Mouse (Mus musculus) liver, adult (tissue): ENCODE measurements around the gene Nipsnap1.

ENCODE experiments used
- GATA4 ChIP-seq: IDR thresholded peaks from 2 replicates; pipeline ENCODE4 v1.6.1; 2014; ENCODE audit warnings: mild to moderate bottlenecking, low read length; ENCODE audit not compliant: insufficient replicate concordance

Gene Nipsnap1

DNA sequence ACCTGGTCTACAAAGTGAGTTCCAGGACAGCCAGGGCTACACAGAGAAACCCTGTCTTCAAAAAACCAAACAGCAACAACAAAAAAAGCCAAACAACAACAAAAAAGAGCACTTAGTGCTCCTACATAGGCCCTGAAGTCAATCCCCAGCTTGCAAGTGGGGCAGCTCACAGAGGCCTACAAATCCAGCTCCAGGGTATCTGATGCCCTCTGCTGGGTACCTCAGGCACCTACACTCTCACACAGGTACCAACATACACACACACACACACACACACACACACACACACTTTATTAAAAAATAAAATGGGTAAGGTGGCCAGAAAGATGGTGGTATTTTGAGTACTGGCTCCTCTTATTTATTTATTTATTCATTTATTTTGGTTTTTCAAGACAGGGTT lies 20.7 kb upstream of the Nipsnap1 start:
- TF ChIP-seq GATA4: no peak

DNA sequence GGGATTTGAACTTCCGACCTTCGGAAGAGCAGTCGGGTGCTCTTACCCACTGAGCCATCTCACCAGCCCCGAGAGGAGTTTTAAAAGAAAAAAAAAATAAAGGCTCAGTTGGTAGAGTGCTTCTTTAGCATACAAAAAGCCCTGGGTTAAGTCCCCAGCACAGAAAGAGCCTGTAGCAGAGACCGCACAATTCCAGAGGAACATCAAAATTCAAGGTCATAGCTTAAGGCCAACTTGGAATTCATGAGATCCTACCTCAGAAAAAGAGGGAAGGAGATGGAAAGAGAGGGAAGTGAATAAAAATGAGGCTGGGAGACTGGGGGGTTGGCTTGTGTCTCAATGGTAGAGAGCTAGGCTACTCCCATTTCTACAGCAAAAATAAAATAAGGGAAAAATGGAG lies 19.6 kb upstream of the Nipsnap1 start:
- TF ChIP-seq GATA4: no peak

DNA sequence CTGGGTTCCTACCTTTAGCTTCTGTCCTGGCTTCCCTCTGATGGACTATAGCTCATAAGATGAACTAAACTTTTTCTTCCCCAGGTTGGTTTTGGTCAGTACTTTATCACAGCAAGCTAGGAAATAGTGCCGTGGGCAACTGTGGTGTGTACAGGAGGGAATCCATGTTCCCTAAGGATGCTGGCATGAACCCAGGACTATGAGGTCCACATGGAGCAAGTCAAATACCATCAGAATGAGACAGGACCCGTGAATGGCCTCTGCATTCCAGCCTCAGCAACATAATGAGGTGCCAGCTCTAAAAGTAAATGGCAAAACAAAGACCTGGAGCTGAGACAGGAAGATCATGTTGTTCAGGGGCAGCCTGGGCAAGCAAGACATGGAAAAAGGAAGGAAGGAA lies 15.3 kb upstream of the Nipsnap1 start:
- no peak for TF ChIP-seq GATA4

DNA sequence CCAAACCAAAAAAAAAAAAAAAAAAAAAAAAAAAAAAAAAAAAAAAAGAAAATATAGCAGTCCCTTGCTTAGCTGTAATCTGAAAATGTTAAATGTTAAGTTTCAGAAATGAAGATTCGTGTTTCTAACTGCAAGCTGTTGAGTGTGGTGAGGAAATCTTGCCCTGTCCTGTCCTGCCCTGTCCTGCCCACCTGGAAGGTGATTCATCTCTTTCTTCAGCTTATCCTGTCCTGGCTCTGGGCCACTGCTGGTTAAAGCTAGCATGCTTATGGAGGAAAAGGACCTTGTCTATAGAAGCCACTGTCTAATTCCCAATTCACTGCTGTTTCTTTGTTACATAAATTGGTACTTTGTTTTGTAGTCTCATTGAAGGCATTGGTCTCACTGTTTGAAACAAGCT lies 12.8 kb upstream of the Nipsnap1 start:
- TF ChIP-seq GATA4: no peak

DNA sequence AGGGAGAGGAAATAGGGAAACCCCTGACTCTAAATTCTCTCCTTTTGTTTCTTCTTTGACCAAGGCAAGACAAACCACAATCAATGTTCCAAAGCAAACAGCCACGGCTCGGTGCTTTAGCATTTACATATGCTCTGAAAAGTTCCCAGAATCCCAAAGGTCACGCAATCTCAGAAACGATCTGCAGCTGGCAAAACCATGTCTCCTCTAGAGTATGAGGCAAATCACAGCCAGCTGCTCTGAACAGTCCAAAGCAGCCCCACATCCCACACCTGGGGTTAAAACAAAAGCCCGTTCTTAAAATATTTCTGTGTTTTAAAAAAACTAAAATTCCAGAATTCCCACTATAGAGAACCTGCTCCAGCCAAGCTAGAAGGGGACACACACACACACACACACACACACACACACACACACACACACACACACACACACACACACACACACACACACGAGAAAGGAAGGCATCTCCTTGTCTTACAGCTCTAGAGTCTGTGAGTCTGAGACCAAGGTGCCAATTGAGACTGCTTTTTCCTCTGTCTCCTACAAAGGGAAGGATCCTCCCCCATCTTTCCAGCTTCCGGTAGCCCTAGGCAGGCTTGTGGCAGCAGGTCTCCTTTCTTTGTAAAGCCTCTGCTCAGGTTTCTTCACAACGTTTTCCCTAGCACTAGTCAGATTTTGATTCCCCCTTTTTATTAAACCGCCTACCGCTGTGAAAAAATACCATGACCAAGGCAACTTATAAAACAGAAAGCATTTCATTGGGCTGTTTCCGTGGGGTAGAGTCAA lies 11.7 kb upstream of the Nipsnap1 start:
- TF ChIP-seq GATA4: no peak

DNA sequence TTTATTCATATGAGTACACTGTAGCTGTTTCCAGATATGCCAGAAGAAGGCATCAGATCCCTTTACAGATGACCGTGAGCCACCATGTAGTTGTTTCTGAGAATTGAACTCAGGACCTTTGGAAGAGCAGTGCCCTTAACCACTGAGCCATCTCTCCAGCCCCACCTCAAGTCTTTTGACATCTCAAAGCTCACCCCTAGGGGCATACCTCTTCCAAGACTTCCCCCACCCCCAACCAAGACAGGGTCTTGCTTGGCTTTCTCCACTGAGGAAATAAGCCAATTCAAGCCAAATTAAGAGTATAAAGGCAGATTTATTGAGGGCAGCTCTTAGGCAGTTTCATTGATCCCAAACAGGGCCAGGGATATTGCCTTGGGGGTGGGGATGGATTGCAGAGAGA lies 11.0 kb upstream of the Nipsnap1 start:
- no peak for TF ChIP-seq GATA4

DNA sequence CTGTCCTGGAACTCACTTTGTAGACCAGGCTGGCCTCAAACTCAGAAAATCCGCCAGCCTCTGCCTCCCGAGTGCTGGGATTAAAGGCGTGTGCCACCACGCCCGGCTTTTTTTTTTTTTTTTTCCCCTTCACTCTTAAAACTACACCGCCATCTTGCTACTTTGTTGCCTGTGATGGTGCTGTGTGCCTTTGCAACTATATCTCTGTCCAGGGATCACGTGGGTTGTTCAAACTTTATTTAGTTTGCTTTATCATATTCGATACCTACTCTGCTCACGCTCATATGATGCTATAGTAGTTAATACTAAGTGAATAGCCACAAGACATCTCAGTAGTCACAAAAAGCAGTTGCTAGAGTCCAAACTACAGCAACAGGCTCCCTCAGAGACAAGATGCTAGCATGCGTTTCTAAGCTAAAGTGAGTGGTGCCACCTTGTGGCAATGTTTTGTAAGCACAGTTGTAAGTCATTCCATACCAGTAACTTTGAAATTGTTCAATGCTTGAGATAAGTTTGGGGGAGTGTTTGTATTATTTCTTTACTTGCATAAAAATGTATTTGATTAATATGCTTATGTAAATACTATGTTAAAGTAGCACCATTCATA lies 8.0 kb upstream of the Nipsnap1 start:
- TF ChIP-seq GATA4: no peak

DNA sequence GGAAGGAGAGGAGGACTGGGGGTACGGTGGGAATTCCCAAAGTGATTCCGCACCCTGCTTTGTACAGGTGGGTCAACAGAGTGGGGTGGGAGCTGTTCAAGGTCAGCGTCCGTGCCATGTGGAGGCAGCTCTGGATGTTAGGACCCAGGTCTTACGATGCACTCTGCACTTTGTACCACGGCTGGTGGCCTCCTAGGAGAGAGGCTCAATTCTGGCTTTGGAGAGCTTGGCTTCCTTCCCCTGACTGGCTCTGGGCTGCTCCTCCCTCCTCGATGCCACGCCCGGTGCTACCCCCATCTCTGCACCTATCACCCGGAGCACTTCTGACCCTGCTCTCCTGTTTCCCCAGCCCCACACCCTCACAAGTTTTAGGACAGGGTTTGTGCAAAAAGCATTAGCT lies 800 bp downstream of the Nipsnap1 start:
- no peak for TF ChIP-seq GATA4

DNA sequence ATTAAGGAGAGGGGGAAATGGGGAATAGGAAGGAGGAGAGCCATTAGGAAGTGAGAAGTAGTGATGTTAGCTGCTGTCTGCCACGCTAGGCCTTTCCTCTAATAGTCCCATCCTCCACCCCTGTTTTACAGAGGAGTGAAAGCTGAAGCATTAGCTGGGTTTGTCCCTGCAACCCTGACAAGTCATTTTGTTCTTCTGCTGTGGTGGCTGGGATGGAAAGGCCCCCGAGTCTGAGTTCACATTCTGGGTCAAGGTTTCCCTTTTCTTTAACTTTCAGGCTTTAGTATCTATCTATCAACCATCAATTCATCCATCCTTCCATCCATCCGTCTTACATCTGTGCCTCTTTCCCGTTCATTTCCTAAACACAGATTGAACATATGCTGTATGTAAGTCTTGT lies 7.3 kb downstream of the Nipsnap1 start:
- TF ChIP-seq GATA4: no peak

DNA sequence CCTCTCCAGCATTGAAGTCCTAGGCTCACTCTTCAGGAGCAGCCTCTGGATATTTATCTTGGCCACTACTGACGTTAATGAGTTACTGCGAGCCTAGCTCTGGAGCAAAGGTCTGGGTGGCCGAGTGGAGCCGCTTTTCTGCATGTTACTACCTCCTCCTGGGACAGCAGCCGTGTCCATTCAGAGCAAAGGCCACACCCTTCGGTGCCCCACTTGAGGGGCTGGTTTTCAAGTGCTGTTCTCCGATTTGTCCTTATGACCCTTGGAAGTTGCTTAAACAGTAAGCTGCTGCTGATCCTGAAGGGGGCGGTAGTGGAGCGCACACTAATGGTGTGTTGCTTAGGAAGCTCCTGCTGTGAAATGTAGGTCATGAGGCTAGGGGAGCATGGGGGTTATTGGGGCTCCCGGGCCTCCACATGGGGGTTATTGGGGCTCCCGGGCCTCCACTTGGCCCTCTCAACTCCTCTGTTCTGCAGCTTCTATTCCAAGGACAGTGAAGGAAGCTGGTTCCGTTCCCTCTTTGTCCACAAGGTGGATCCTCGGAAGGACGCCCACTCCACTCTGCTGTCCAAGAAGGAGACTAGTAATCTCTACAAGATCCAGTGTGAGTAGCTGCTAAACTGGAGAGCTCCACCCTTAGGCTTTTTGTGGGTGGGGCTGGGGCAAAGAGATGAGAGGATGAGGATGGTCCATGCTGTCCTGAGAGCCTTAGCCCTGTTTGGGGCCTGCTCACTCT lies 9.3 kb downstream of the Nipsnap1 start:
- no peak for TF ChIP-seq GATA4

DNA sequence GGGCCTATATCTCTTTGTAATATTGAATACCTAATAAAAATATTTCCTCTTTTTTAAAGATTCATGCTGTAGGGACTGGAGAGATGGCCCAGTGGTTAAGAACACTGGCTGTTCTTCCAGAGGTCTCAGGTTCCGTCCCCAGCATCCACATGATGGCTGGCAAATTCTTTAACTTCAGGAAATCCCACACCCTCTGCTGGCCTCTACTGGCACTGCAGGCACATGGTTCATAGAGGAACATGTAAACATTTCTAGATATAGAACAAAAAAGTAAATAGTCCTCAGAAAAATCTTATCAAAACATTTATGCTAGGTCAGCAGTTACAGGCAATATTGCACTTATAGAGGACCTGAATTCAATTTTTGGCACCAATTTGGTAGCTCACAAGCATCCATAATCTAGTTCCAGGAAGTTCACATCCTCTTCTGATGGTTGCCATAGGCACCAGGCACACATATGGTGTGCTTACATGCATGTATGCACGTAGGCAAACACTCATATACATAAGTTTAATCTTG lies 11.7 kb downstream of the Nipsnap1 start:
- TF ChIP-seq GATA4: no peak

DNA sequence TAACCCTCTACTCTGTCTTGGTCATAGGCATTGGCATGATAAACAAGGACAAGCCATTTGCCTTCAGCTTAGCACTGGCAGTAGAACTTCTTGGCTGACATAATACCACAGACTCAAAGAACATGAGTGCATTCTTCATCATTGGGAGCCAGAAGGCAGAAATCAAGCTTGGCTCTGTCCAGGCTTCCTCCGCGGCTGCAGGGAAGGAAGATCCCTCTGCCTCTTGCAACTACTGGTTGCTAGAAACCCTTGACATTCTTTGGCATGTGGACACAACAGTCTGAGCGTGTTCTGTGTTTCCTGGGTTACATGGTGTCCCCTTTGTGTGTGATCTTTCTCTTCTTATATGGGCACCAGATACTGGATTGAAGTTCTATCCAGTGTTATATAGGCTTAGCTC lies 13.2 kb downstream of the Nipsnap1 start:
- no peak for TF ChIP-seq GATA4

DNA sequence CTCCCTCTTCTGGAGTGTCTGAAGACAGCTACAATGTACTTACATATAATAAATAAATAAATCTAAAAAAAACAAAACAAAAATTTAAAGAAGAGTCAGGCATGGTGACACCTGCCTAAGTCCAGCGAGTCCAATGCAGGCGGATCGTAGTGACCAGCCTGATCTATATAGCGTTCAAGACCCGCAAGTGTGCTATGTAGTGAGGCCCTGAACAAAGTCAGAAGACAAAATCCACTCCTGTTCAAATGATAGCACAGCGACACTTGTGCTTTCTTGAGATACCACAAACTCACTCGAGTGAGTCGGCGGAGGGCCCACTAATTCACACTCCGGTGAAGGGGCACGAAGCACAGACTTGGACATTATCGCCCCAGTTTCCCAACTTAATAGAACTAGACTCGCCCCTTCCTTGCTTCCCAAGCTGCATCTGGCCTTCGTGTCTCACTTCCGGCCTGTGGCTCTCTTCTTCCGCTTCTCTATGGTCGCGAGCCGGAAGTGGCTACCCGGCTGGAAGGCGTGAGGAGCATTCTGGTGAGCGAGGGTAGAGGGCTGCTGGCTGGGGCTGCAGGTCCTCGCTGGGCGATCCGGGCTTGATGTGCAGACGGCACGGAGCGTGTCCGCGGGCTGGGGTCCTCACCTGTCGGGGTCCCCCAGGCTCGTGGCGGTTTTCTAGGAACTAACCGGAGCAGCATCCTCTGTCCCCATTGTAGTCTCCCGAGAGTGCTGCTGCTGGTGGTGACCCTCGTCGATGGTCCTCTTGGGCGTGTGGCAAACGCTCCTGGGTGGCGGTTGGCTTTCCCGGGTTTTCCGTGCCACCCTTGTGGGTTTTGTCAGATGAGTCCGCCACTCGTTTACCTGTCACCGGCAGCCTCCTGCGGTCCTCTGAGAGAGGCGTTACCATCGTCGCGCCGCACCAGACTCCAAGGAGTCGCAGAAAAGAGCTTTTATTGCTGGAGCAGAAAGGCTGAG lies 21.4 kb downstream of the Nipsnap1 start, which contains the start of gene Thoc5:
Gene Thoc5, plus strand, starts transcription at position 473 of the 969 bp plus-strand sequence.
- peak; percentile 25; the same call in 1 of the 2 replicates for TF ChIP-seq GATA4

DNA sequence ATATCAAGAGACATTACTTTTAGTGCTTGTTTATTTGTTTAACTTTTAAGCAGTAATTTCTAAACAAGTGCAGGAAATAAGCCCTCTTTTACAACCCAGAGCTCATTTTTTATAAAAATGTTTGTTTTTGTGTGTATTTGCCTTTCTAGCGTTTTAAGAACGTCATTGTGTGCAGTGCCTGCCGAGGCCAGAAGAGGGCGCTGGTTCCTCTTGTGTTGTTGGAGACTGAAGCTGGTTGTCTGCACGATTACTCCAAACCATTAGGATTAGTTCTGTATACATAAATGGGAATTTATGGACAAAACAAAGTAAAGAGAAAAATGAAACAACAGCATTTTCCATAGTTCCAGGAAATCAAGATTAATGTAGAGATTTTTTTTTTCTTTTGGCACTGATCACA lies 26.7 kb downstream of the Nipsnap1 start:
- no peak for TF ChIP-seq GATA4

DNA sequence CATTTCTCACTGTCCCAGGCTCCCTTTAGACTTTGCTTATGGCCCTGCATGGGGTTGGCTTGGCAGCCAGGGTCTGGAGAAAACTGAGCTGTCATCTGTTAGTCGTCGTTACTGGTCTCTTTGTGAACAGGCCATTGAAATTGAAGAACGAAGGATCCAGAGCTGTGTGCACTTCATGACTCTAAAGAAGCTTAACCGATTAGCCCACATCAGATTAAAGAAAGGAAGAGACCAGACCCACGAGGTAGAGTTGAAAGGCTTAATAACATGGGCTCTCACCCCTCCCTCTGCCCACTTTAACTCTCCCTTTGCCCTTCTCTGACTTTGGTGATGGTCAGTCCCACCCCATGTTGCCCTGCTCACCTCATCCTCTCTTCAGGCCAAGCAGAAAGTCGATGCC lies 28.2 kb downstream of the Nipsnap1 start:
- TF ChIP-seq GATA4: no peak

DNA sequence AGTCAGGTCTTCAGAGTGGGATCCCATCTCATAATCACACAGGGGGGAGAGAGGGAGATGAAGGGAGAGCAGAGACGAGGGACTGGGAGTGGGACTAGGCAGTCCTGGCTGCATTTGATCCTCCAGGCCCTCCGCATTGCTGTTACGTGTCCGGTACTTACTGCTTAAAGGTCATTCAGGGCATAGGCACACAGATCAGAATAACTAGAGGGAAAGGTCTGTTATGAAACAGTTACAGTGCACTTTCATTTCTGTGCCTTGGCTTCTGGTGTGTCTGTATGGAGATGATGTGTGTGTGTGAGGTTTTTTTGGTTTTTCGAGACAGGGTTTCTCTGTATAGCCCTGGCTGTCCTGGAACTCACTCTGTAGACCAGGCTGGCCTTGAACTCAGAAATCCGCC lies 32.5 kb downstream of the Nipsnap1 start:
- TF ChIP-seq GATA4: no peak
